Mouse (Mus musculus): ENCODE measurements around the gene Fbxl19.

Fbxl19 gene

DNA sequence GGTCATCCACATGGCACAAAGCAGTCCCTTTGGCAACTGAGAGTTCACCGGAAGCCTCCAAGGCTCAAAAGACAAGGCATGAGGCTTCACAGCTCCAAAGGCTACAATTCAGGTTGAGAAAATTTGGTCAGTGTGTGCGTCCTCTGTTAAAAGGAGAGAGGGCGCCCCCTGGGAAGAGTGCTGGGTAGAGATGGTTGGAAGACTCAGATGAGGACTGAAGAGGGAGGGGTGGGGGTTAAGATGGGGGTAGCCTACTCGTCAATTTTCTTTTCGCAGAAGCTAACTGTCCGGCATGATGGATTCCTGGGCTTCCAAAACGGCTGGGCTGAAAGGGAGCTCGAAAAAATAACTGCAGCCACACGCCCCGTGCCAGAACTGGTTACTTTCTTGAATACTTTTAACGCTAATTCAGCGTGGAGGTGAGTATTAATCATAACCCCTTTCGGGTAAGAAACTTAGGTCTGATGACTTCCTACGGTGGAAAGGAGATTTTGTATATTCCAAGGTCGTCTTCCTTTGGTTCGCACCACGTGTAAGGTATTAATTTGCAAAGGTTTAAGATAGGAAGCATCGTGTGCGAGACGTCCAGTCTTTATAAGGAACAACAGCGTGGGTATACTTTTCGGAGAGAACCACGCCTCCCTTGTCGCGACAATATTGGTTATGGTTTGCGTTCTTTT, at the start of gene Fbxl19:
TSS of gene Fbxl19 (plus strand) at position 178 of the 680 bp plus-strand sequence.
- DNase-seq (ENCODE audit: low read depth, low spot score), result no peak

DNA sequence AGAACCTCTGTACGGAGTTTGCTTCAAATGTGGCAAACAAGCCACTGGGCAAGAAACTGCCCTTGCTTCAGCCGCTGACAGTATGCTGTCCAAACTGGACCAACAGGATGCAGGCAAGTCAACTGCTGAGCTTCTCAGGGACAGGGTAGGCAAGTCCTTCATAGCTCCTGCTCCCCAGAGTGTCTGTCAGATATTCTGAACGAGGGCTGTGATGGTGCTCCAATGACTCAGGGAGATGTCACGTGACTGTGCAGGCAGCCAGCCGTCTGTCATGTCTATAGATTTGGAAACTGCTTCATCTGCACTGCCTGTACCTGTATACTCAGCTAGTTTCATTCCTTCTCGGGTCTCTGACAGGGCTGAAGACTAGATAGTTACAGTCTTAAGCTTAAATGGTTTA, 45.4 kb upstream of the Fbxl19 start:
- DNase-seq (ENCODE audit: low read depth, low spot score), result no peak

GRCm38 (mm10) chr7:127700712-127701331, 43.5 kb upstream of the Fbxl19 start:
- no peak for DNase-seq (ENCODE audit: low read depth, low spot score)

GRCm38 (mm10) chr7:127703561-127704178, 40.7 kb upstream of the Fbxl19 start:
- DNase-seq (ENCODE audit: low read depth, low spot score), result no peak

DNA sequence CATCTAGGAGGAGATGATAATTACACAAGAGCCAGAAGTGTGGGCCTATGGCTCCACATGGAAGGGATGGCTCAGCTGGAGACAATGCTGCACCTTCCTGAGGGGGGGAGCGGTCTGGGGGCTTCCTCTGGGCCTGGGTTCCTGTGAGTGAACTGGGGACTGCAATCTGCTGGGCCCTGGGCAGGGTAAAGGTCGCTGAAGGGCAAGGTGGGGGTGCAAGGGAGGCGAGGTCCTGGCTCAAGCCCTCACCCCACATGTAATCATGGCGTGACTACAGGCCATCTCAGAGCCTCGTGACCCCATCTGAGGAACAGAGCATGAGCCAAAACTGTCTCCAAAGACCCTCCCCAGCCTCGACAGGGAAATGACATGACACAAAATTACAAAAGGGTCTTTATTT, 39.7 kb upstream of the Fbxl19 start:
- no peak for DNase-seq (ENCODE audit: low read depth, low spot score)

GRCm38 (mm10) chr7:127705706-127706105, 38.6 kb upstream of the Fbxl19 start:
- DNase-seq (ENCODE audit: low read depth, low spot score), result no peak

DNA sequence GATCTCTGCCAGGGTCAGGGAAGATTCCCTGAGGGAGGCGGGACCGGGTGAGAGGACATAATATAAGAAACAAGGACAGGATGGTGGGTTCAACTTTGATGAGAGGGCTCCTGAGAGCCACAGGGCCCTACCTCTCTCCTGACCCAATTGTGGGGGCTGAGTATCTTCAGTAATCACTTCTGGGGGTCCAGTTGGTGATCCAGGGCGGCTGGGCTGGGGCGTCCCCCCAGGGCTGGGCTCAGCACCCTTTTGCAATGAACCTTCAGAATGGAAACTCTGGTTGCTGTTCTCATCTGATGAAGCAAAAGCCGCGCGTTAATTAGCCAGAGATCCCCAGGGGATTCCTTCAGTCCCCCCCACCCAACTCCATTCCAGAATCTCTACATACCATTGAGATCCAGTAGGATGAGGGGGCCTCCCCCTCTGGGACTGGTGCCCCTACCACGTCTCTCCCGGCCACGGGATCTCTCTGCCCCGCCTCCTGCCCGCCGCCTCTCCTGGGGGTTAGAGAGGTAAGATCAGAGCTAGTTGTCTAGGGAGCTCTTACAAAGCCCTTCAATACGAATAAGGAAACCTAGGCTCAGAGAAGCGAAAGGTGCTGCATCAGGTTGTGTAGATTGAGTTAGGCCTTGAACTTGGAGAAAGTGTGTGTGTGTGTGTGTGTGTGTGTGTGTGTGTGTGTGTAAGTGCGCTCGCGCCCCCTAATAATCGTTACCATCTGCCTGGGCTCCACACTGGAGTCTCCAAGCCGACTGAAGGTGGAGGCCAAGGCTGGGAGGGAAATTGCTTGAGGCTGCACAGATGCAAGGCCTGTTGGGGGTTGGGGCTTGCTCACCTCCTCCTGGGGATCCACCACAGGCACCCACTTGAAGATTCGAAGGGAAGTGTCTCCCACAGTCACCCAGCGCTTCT, 37.0 kb upstream of the Fbxl19 start:
- DNase-seq (ENCODE audit: low read depth, low spot score), result no peak

- DNase-seq (ENCODE audit: low read depth, low spot score), result no peak
Measured at GRCm38 (mm10) chr7:127707957-127708206, 36.5 kb upstream of the Fbxl19 start.

DNA sequence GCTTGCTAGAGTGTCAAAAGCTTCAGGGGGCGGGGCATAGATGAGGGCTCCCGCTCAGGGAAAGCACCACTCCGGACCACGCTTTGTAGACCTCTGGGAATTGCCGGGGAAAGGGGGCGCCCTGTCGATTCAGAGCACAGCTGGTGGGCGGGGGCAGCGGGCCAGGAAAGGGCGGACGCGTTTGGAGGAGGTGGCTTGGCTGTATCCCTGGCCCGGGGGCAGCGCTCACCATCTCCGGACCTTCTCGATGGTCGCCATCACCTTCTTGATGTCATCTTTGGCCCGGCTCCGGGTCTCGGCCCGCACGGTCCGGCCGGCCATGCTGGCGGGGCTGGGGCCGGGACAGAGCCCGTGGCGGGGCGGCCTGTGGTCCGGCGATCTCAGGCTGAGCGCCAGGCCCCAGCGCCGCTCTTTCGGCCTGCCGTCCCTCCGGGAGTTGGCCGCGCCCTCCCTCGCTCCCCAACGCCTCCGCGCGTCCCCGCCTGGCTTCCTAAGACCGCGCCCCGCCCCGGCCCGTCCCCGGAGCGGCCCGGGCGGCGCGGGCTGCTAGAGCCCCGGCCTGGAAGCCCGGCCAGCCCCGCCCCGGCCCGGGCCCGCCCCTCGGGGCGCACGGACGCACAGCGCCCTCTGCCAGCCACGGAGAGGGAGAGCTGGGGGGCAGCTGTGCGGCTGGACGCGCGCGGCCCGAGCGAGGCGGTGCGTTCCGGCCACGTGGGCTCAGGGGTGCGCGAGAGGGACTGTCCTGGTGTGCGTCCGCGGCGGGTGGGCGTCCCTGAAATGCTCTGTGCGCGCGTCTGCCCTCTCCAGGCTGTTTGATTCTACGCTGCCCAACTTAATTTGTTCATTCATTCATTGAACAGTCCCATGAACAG, 35.9 kb upstream of the Fbxl19 start, which contains the start of gene Bcl7c:
TSS of gene Bcl7c (minus strand) at position 727 of the 872 bp plus-strand sequence.
- peak; percentile 79 for DNase-seq (ENCODE audit: low read depth, low spot score)

DNA sequence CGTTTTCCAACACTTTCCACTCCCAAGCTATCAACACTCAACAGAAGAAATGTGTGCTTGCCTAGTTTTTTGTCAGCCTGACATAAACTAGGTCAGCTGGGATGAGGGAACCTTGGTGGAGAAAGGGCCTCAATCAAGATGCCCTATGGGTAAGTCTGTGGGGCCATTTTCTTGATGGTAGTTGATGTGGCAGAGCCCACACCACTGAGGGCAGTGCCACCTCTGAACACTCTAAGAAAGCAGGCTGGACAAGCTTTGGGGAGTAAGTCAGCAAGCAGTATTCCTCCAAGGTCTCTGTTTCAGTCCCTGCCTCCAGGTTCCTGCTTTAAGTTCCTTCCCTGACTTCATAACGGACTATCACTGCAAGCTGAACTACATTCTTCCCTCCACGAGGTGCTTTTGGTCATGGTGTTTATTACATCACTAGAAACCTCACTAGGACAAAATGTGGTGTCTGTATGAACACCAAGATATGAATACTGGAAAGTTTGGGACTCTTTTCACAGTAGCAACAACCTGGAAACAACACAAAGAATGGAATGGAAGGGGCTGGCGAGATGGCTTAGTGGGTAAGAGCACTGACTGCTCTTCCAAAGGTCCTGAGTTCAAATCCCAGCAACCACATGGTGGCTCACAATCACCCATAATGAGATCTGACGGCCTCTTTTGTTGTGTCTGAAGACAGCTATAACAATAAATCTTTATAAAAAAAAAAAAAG, 34.9 kb upstream of the Fbxl19 start:
- no peak for DNase-seq (ENCODE audit: low read depth, low spot score)

- DNase-seq (ENCODE audit: low read depth, low spot score), result no peak
Measured at GRCm38 (mm10) chr7:127711031-127711430, 33.3 kb upstream of the Fbxl19 start.

DNA sequence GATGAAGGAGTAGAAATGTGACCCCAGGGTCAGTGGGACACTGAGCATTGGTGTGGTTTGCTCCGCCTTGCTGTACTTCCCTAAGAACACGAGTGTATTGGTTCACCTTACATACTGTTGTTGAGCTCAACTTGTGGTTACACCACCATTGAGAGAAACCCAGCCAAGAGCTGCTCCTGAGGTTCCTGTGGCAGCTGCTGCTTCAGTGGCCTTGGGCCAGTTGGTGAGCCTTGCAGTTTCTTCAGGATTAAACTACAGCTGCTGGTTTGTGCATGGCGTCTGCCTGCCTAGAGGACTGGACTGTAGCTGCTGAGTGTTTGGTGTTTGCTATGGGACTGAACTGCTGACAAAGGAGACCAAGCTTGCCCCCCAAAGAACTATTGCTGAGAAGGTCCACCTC, 32.9 kb upstream of the Fbxl19 start:
- DNase-seq (ENCODE audit: low read depth, low spot score), result no peak

GRCm38 (mm10) chr7:127712461-127713385, 31.6 kb upstream of the Fbxl19 start, which contains the start of gene Ctf1:
Gene Ctf1, plus strand, starts transcription at chr7:127712736.
- peak; percentile 66 for DNase-seq (ENCODE audit: low read depth, low spot score)

GRCm38 (mm10) chr7:127714816-127715215, 29.5 kb upstream of the Fbxl19 start:
- no peak for DNase-seq (ENCODE audit: low read depth, low spot score)

- no peak for DNase-seq (ENCODE audit: low read depth, low spot score)
Measured at GRCm38 (mm10) chr7:127716992-127717391, 27.4 kb upstream of the Fbxl19 start.

- DNase-seq (ENCODE audit: low read depth, low spot score), result no peak
Measured at GRCm38 (mm10) chr7:127718339-127718738, 26.0 kb upstream of the Fbxl19 start.

DNA sequence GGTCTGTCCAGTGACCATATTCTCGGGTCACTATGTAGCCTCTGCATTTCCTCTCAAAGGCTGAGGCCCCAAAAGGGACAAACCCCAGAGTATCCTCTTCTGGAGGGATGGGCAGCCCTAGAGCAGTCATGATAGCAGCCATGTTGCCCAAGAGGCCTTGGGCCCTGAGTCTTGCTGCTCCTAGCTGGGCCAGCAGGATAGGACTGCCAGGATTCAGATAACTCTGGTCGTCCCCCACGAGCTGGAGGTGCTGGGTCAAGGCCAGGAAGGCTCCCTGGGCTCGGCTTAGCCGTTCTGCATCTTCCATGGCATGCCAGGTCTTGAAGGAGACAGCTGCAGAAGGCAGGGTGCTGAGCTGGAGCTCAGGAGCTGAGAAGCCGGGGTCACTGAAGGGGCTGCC, 25.1 kb upstream of the Fbxl19 start:
- DNase-seq (ENCODE audit: low read depth, low spot score), result no peak

GRCm38 (mm10) chr7:127725490-127725889, 18.9 kb upstream of the Fbxl19 start:
- DNase-seq (ENCODE audit: low read depth, low spot score), result no peak

GRCm38 (mm10) chr7:127725924-127726323, 18.4 kb upstream of the Fbxl19 start:
- DNase-seq (ENCODE audit: low read depth, low spot score), result no peak

Data from skeletal muscle tissue, adult 2 months (tissue).